Mouse (Mus musculus): ENCODE data around the gene Lipk. TPM values are rescaled to one million over a fixed set of nuclear protein-coding genes. Genes with fewer than 3 reads are reported as not detected.

Gene Lipk
- not detected in 2 replicates for polyA plus RNA-seq (2014; fragmentation: Nextera tagmentation; extraction: Ambion mirVana)

DNA sequence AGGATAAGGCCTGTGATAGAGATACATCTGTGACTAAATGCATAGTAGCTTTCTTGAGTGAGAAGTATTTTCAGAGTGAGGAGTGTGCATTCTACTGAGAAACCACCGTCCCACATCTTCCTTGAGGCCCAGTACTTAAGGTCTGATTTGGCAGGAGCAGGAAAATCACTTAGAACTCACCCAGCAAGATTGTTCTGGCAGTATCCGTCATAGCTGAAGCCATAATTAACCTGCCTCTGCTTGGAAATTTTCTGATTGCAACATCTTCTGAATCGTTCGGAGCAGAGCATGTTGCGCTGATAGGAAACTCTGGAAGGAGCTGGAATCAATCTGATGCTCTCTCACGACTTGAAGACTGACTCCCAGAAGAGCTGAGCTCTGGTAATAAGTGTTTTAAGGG, at the start of gene Lipk:
Lipk (plus strand) TSS at position 289 of the 400 bp plus-strand sequence.
- no peaks in the 10 kb centered on the region for H3K27me3 ChIP-seq (ENCODE audit: control insufficient read depth, insufficient read depth, low read length)
- ATAC-seq (ENCODE audit: insufficient number of reproducible peaks, low FRiP score, low TSS enrichment, low read depth) (no peak), DNase-seq (ENCODE audit: low spot score) (no peak)
- no peaks in the 10 kb centered on the region for H3K4me1 ChIP-seq (ENCODE audit: control insufficient read depth, insufficient read depth, low read length)
- no peak within 1 kb of the TSS for H3K27ac ChIP-seq (replicated peaks; ENCODE audit: low read depth, low read length)
- H3K4me3 ChIP-seq (ENCODE audit: low read depth, low read length) = no peak within 1 kb of the TSS
- H3K4me2 ChIP-seq (ENCODE audit: low read depth, severe bottlenecking) = no peak within 1 kb of the TSS
- H3K9ac ChIP-seq (ENCODE audit: low read length) = no peak within 1 kb of the TSS
- 83% methylated on average over 6 of the region's 6 CpGs for WGBS
- no peaks in the 10 kb centered on the region for H3K36me3 ChIP-seq (ENCODE audit: control insufficient read depth, insufficient read depth, low read length)
- no peaks in the 10 kb centered on the region for H3K9me3 ChIP-seq (ENCODE audit: control insufficient read depth, low read length)

DNA sequence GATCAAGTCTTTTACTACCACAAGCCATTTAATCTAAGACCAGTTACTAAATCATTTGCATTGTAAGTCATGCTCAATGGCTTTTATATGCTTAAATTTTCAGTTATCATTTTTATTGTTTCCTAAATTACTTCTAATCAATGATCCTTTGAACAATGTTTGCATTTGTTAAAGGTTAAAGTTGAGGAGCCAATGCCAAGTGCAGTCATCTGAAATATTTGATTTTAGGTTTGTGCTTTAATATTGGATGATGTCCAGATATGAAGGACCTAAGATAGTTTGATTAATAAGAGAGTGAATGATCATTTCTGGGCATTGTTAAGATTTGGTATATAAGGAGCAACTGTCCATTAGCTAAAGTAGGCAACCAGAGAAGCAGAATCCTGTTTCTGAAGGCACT, 47.2 kb upstream of the Lipk start, which contains the start of gene Lipf:
Lipf (plus strand) TSS at position 301 of the 400 bp plus-strand sequence.
- DNase-seq (ENCODE audit: low spot score) (no peak), ATAC-seq (ENCODE audit: insufficient number of reproducible peaks, low FRiP score, low TSS enrichment, low read depth) (no peak)
- Histone ChIP-seq H3K27ac (replicated peaks; ENCODE audit: low read depth, low read length) (no peak within 1 kb of the TSS), H3K4me1 (ENCODE audit: control insufficient read depth, insufficient read depth, low read length) (no peaks in the 10 kb centered on the region), H3K9me3 (ENCODE audit: control insufficient read depth, low read length) (no peaks in the 10 kb centered on the region), H3K27me3 (ENCODE audit: control insufficient read depth, insufficient read depth, low read length) (no peaks in the 10 kb centered on the region), H3K36me3 (ENCODE audit: control insufficient read depth, insufficient read depth, low read length) (no peaks in the 10 kb centered on the region), H3K4me3 (ENCODE audit: low read depth, low read length) (no peak within 1 kb of the TSS), H3K4me2 (ENCODE audit: low read depth, severe bottlenecking) (no peak within 1 kb of the TSS), H3K9ac (ENCODE audit: low read length) (no peak within 1 kb of the TSS)

DNA sequence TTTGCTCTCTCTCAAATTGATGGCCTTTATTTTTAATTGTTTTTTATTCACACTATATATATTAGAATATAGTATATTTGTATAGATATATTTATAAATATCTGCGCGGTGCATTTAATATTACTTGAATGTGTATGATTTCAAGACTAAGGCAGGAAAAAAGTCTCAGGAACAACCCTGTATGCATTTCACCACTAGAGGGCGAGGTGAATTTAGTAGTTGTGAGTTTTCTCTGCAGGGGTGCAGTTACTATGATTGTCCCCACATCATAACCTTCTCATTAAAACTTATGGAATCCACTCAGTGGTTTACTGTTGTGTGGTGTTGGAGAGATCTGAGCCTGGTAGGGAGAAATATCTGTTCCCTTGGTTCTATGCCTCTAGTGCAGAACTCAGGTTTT, 29.1 kb upstream of the Lipk start:
- 53% methylated on average over 3 of the region's 3 CpGs for WGBS
- no peak overlapping the region for H3K4me3 ChIP-seq (ENCODE audit: low read depth, low read length)
- DNase-seq (ENCODE audit: low spot score) (no peak), ATAC-seq (ENCODE audit: insufficient number of reproducible peaks, low FRiP score, low TSS enrichment, low read depth) (no peak)
- H3K9me3 ChIP-seq (ENCODE audit: control insufficient read depth, low read length) = no peaks in the 10 kb centered on the region
- no peak overlapping the region for H3K4me2 ChIP-seq (ENCODE audit: low read depth, severe bottlenecking)
- no peak overlapping the region for H3K9ac ChIP-seq (ENCODE audit: low read length)
- H3K4me1 ChIP-seq (ENCODE audit: control insufficient read depth, insufficient read depth, low read length) = no peaks in the 10 kb centered on the region
- H3K27me3 ChIP-seq (ENCODE audit: control insufficient read depth, insufficient read depth, low read length) = no peaks in the 10 kb centered on the region
- H3K36me3 ChIP-seq (ENCODE audit: control insufficient read depth, insufficient read depth, low read length) = no peaks in the 10 kb centered on the region
- no peak overlapping the region for H3K27ac ChIP-seq (replicated peaks; ENCODE audit: low read depth, low read length)

DNA sequence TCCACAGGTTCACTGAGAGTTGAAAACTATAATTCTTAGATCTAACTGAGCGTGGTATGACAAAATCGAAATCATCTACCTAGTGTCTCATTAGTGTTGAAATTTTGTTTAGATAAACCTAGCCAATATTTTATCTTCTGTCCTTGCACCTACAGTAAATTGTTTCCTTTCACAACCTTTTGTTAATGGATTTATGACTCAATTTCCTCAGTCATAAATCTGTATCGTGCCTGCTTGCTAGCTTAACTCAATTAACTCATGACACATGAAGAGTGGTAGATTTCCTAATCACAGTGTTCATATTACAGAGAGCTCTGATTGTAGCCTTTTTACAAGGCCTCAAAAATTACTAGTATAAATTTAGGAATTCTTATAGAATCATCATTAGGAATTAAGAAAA, 25.0 kb upstream of the Lipk start:
- no peak for ATAC-seq (ENCODE audit: insufficient number of reproducible peaks, low FRiP score, low TSS enrichment, low read depth)
- WGBS = 23% methylated on average over 3 of the region's 3 CpGs
- H3K27ac ChIP-seq (replicated peaks; ENCODE audit: low read depth, low read length) = no peak overlapping the region
- no peaks in the 10 kb centered on the region for H3K27me3 ChIP-seq (ENCODE audit: control insufficient read depth, insufficient read depth, low read length)
- no peaks in the 10 kb centered on the region for H3K4me1 ChIP-seq (ENCODE audit: control insufficient read depth, insufficient read depth, low read length)
- H3K9me3 ChIP-seq (ENCODE audit: control insufficient read depth, low read length) = no peaks in the 10 kb centered on the region
- no peak overlapping the region for H3K4me3 ChIP-seq (ENCODE audit: low read depth, low read length)
- no peak overlapping the region for H3K9ac ChIP-seq (ENCODE audit: low read length)
- no peak overlapping the region for H3K4me2 ChIP-seq (ENCODE audit: low read depth, severe bottlenecking)
- DNase-seq (ENCODE audit: low spot score) = no peak
- no peaks in the 10 kb centered on the region for H3K36me3 ChIP-seq (ENCODE audit: control insufficient read depth, insufficient read depth, low read length)

GRCm38 (mm10) chr19:34021440-34022172, 13.5 kb downstream of the Lipk start:
- H3K27ac ChIP-seq (replicated peaks; ENCODE audit: low read depth, low read length) = no peak overlapping the region
- no peaks in the 10 kb centered on the region for H3K36me3 ChIP-seq (ENCODE audit: control insufficient read depth, insufficient read depth, low read length)
- ATAC-seq (ENCODE audit: insufficient number of reproducible peaks, low FRiP score, low TSS enrichment, low read depth) = no peak
- no peaks in the 10 kb centered on the region for H3K9me3 ChIP-seq (ENCODE audit: control insufficient read depth, low read length)
- H3K4me3 ChIP-seq (ENCODE audit: low read depth, low read length) = no peak overlapping the region
- no peaks in the 10 kb centered on the region for H3K4me1 ChIP-seq (ENCODE audit: control insufficient read depth, insufficient read depth, low read length)
- H3K27me3 ChIP-seq (ENCODE audit: control insufficient read depth, insufficient read depth, low read length) = no peaks in the 10 kb centered on the region
- WGBS = 86% methylated on average over 11 of the region's 11 CpGs
- no peak overlapping the region for H3K4me2 ChIP-seq (ENCODE audit: low read depth, severe bottlenecking)
- DNase-seq (ENCODE audit: low spot score) = no peak
- no peak overlapping the region for H3K9ac ChIP-seq (ENCODE audit: low read length)

DNA sequence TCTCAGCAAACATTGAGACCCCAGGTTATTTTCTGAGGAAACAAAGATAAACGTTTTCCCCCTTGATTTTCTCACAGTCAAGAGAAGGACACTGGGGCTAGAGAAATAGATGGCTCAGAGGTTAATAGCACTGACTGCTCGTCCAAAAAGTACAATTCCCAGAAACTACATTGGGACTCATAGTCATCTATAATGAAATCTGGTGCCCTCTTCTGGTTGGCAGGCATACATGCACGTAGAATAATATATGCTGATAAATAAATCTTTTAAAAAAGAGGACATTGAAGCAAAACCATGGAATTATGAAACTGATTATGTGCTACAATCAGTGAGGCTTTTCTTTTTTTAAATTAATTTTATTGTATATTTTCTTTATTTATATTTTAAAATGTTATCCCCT, 14.7 kb downstream of the Lipk start:
- H3K9ac ChIP-seq (ENCODE audit: low read length) = no peak overlapping the region
- WGBS = 50% methylated on average over 3 of the region's 3 CpGs

GRCm38 (mm10) chr19:34039731-34040130, 31.6 kb downstream of the Lipk start:
- WGBS = 81% methylated on average over 1 of the region's 1 CpGs
- DNase-seq (ENCODE audit: low spot score) = no peak
- ATAC-seq (ENCODE audit: insufficient number of reproducible peaks, low FRiP score, low TSS enrichment, low read depth) = no peak
- no peak overlapping the region for H3K4me3 ChIP-seq (ENCODE audit: low read depth, low read length)
- no peak overlapping the region for H3K27ac ChIP-seq (replicated peaks; ENCODE audit: low read depth, low read length)
- no peak overlapping the region for H3K4me2 ChIP-seq (ENCODE audit: low read depth, severe bottlenecking)
- H3K27me3 ChIP-seq (ENCODE audit: control insufficient read depth, insufficient read depth, low read length) = no peaks in the 10 kb centered on the region
- no peaks in the 10 kb centered on the region for H3K9me3 ChIP-seq (ENCODE audit: control insufficient read depth, low read length)
- H3K36me3 ChIP-seq (ENCODE audit: control insufficient read depth, insufficient read depth, low read length) = no peaks in the 10 kb centered on the region
- H3K4me1 ChIP-seq (ENCODE audit: control insufficient read depth, insufficient read depth, low read length) = no peaks in the 10 kb centered on the region
- H3K9ac ChIP-seq (ENCODE audit: low read length) = no peak overlapping the region

More for the DNA sequence above, 14.7 kb downstream of the Lipk start:
- H3K4me2 ChIP-seq (ENCODE audit: low read depth, severe bottlenecking) = no peak overlapping the region
- H3K27ac ChIP-seq (replicated peaks; ENCODE audit: low read depth, low read length) = no peak overlapping the region
- ATAC-seq (ENCODE audit: insufficient number of reproducible peaks, low FRiP score, low TSS enrichment, low read depth) (no peak), DNase-seq (ENCODE audit: low spot score) (no peak)
- H3K27me3 ChIP-seq (ENCODE audit: control insufficient read depth, insufficient read depth, low read length) = no peaks in the 10 kb centered on the region
- no peaks in the 10 kb centered on the region for H3K9me3 ChIP-seq (ENCODE audit: control insufficient read depth, low read length)
- no peaks in the 10 kb centered on the region for H3K4me1 ChIP-seq (ENCODE audit: control insufficient read depth, insufficient read depth, low read length)
- no peaks in the 10 kb centered on the region for H3K36me3 ChIP-seq (ENCODE audit: control insufficient read depth, insufficient read depth, low read length)
- no peak overlapping the region for H3K4me3 ChIP-seq (ENCODE audit: low read depth, low read length)

DNA sequence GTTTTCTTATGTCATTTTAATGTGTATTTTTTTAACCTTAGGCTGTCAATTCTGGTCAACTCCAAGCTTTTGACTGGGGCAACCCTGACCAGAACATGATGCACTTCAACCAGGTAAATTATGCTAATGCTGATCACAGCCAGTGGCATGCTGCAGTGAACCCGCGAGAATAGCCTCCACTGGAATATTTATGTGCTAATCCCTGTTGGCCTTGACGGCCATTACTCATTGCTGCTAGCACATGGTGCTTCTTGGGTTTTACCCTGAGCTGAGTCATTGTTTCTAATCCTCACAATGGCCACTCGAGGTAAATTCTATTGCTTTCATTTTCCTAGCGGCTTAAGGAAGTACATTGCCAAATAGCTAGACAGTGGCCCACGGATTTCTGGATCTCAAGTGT, 34.9 kb downstream of the Lipk start:
- Histone ChIP-seq H3K9me3 (ENCODE audit: control insufficient read depth, low read length) (no peaks in the 10 kb centered on the region), H3K4me3 (ENCODE audit: low read depth, low read length) (no peak overlapping the region), H3K36me3 (ENCODE audit: control insufficient read depth, insufficient read depth, low read length) (no peaks in the 10 kb centered on the region), H3K27ac (replicated peaks; ENCODE audit: low read depth, low read length) (no peak overlapping the region), H3K9ac (ENCODE audit: low read length) (no peak overlapping the region), H3K4me2 (ENCODE audit: low read depth, severe bottlenecking) (no peak overlapping the region), H3K27me3 (ENCODE audit: control insufficient read depth, insufficient read depth, low read length) (no peaks in the 10 kb centered on the region), H3K4me1 (ENCODE audit: control insufficient read depth, insufficient read depth, low read length) (no peaks in the 10 kb centered on the region)
- 73% methylated on average over 6 of the region's 6 CpGs for WGBS
- DNase-seq (ENCODE audit: low spot score) (no peak), ATAC-seq (ENCODE audit: insufficient number of reproducible peaks, low FRiP score, low TSS enrichment, low read depth) (no peak)
